Mouse (Mus musculus): ENCODE results near the gene Homer2.

Gene Homer2

DNA sequence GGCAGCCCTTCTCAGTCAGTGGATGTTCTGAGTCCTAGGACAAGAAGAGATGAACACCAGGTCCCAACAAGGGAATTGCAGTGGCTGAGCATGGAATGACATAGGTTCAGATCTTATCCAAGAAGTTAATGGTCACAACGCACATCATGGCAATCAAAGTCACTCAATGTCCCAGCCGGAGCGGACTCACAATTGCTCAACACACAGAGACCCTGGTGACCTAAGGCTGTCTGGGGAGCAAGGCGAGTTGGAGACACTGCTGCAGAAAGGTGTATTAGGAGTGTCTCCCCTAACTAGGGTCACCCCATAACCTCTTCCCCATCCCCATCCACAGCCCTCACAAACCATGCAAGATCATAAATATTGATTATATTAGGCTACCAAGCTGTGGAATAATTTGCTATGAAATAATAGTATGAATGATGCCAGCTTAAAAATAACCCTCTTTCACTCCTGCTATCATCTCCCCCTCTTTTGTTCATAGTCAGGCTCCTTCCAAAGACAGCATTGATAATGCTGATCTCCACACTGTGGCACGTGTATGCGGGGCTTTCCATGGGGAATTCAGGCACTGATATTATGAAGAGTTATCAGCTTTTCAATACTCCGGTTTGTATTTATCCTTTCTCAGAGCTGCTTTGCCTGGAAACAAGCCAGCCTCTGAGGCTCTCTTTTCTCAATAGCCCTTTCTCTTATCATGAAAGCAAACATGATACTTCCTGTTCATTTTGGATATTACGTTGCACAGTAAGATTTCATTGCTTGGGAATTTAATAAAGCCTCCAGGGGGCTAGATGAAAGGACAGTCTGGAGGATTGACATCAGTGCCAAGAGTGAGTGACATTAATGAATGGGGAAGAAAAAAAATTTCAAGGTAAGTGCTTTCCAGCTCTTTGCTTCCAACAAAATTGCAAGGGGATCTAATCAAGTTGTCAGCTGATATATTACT, 147.0 kb downstream of the Homer2 start:
- DNase-seq (ENCODE audit: low spot score): no peak

DNA sequence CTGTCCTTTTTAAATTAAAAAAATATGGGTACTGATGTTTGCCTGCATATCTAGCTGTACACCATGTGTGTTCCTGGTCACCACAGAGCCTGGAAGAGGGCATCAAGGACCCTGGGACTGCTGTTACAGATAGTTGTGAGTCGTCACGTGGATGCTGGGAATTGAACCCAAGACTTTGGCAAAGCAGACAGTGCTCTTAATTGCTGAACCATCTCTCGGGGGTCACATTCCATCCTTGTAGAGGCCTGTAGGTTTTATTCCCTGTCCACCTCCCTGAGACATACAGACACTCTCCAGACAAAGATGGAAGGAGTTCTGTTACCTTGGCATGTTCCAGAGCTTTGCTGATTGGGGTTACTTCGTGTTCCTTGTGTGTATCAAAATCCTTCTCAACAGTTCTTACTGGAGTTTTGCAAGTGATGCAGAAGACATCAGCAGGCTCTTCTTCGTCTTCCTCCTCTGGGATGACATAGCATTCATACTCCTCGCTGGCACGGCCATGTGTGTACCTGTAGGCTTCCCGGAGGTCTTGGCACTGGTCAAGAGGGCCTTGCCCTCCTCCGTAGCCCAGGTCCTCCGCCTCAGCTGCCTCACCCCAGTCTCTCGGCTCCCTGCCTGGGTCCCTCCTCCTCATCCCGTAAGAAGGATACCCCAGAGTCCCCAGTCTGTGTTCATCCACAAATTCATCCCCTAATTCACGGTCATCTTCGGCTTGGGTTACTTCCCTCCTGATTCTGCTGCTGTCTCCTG, 147.9 kb downstream of the Homer2 start:
- no peak for DNase-seq (ENCODE audit: low spot score)

DNA sequence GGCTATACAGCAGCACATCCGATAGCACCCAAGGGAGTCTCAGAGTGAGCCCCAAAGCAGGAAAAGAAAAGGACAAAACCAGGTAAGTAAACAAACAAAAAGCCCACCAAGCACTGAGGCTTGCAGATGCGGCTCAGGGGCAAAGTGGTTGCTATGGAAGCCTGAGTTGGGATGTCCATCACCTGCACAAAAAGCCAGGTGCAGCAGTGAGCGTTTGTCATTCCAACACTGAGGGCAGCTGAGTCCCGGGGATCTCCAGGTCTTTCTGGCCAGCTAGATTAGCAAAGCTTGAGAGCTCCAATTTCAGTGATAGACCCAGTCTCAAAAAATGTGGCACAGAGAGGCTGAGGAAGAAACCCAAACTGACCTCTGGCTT, 149.4 kb downstream of the Homer2 start:
- no peak for DNase-seq (ENCODE audit: low spot score)

DNA sequence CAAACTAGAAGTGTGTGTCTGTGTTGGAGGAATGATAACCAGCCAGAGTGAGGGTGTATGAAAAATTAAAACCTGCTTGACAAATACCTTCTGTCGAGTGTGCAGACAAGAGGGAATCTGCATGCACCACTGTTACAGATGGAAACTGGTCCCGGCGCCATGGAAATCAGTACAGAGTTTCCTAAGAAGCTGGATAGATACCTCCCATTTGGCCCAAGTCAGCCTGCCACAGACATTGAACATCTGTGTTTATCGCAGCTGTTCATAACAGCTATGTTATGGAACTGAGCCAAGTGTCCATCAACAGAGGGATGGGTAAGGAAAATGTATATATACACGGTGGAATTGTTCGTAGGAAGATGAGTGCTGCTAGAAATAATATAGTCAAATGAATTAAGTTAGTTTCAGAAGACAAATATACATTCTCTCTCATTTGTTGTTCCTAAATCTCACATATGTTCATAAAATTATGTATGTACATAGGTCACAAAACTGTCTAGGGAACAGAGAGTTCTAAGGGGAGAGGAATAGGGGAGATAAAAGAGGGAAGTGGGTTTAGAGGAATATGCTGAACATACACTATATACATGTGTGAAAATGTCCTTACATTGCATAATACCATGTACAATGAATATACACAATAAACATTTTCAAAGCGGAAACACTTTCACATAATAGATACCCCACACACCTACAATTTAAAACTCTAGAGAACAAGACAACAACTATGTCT, 149.9 kb downstream of the Homer2 start:
- no peak for DNase-seq (ENCODE audit: low spot score)

DNA sequence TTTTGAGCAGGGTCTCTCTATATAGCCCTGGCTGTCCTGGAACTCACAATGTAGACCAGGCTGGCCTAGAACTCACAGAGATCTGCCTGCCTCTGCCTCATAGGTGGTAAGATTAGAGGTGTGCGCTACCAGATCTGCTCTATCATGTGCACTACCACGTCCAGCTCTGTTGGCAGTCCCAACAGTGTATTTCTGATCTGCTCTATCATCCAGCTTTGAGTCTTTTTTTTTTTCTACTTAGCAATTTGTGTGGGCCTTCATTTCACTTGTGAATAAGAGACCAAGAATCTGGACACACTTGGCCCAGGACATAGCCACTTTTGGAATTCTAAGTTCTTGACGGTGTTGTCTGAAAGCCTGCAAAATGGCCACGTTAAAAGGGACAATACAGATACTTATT, 150.5 kb downstream of the Homer2 start:
- no peak for DNase-seq (ENCODE audit: low spot score)

DNA sequence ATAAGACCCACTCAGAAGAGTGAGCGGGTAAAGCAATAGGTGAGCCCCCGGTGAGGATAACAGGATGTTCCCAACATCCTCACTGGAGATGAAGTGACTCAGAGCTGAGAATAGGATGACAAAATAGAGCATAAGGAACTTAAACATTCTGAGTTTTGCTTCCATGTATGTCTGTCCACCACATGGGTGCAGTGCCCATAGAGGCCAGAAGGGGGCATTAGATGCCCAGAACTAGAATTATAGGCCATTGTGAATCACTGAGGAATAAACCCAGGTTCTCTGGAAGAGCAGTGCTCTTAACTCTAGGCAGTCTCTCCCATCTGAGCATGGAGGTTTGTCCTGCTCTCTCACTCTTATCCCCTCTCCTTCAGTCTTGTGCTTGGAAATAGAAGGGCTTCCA, 153.0 kb downstream of the Homer2 start:
- DNase-seq (ENCODE audit: low spot score): peak; percentile 22

DNA sequence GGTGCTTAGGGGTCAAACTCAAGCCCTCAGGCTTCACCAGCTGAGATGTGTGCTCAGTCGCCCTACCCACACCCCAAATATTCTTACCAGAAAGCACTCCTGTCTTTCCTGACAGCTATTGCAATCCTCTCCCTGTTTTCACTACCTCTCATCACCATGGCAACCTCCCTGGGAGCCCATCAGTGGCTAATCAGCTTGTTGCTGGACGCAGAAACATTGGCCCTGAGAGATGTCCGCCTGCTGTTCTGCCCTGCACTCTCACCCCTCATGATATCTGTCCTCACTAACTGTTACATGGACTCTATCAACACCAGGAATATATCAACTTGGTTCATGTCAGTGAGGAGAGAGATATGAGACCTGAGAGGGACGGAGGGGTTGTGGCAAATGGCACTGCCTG, 153.7 kb downstream of the Homer2 start:
- no peak for DNase-seq (ENCODE audit: low spot score)
